Mouse (Mus musculus) cortical plate, adult 2 months (tissue): ENCODE results near the gene Nol9. TPM values are rescaled to one million over a fixed set of nuclear protein-coding genes. Genes with fewer than 3 reads are reported as not detected.
"Not testable (repeated sequence)": the region's sequence is repeated elsewhere in the genome, so short reads cannot be mapped to it uniquely, and the experiment has no call there.

ENCODE experiments used
- H3K27ac ChIP-seq: fragments of 200-500 bp; 2 replicates; pipeline ENCODE4 v1.5.1; 2012; ENCODE audit warnings: low read length, control low read depth, inconsistent platforms; ENCODE audit not compliant: insufficient read depth
- H3K4me1 ChIP-seq: fragments of 200-500 bp; 2 replicates; pipeline ENCODE4 v1.6.1; 2011; ENCODE audit warnings: low read length; ENCODE audit not compliant: control insufficient read depth, insufficient read depth
- H3K4me3 ChIP-seq: fragments of 200-500 bp; 2 replicates; pipeline ENCODE4 v1.5.1; 2011; ENCODE audit warnings: mild to moderate bottlenecking, low read length, control low read depth; ENCODE audit not compliant: insufficient read depth
- CTCF ChIP-seq: fragments of 200-500 bp; IDR thresholded peaks from 2 replicates; pipeline ENCODE4 v1.5.1; 2011; ENCODE audit warnings: mild to moderate bottlenecking, control low read depth, low read length; ENCODE audit not compliant: insufficient read depth; ENCODE audit errors: extremely low read depth
- POLR2A ChIP-seq: fragments of 200-500 bp; IDR thresholded peaks from 2 replicates; pipeline ENCODE4 v1.6.1; 2011; ENCODE audit warnings: mild to moderate bottlenecking, low read length, control low read depth; ENCODE audit not compliant: insufficient read depth; ENCODE audit errors: extremely low read depth
- polyA plus RNA-seq: library from polyadenylated mRNA; depleted of rRNA; stranded (reverse); fragments of >200 nt; gene quantifications from 2 replicates; pipeline ENCODE4 v1.2.3, GENCODE M21; 2012

The Nol9 gene
- polyA plus RNA-seq, 1 experiment = 16.7 TPM

DNA sequence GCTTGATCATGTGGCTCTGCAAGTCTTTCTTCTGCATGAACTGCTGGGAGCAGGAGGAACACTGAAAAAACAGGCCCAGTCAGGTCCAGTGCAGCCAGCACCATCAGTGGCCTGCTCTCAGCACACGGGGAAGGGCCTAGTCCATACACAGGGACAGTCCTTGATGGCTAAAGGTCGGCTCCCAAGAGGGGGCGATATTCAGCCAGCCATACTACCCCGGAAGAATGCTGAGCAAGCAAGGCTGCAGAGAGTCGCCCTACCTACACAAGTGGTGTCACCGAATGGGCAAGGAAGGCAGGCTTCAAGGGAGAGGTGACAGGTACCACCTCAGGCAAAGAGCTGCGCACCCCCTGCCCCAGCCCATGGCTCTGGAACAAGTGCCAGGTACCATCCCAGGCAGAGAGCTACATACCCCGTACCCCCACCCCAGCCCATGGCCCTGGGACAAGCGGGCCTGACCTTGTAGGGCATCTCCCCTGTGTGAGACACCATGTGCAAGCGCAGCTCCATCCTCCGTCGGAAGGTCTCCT is 17.5 kb upstream of the Nol9 start:
- Histone ChIP-seq H3K4me3 (no peak overlapping the region), H3K4me1 (peaks cover 8% of the 10 kb centered on the region), H3K27ac (no peak overlapping the region)
- TF ChIP-seq POLR2A (no peak), CTCF (no peak)

DNA sequence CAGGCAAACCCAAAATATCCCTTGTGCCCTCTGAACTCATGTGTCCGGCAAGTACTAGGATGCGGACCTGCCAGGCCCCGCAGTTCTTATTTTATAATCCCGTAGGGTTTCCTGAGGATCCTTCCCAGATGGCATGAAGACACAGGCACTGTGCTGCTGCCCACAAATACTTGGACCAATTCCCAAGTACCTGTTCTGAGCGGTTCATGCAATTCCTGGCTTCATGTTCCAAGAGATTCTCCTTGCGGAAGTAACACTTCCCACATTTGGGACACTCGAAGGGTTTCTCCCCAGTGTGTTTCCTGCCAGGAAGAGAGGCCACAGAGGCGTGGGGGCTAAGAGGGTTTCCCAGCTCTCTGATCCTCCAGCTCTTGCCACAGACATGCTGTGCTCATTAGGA is 16.6 kb upstream of the Nol9 start:
- TF ChIP-seq POLR2A (no peak), CTCF (no peak)

DNA sequence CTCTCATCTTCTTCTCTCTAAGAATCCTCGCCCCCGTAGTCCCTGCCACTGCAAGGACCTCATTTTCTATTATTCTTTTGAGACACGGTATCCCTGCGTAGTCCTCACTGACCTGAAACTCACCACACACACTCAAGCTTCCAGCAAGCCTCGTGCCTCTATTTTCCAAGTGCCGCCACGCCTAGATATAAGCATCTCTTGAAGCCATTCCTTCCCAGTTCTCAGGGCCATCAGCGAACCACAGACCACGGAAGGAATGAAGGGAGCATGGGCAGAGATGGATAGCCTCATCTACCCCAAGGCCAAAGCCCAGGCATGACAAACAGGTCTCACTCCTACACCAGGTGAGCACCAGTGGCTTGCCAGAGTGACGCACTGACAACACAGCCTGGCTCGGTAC is 14.6 kb upstream of the Nol9 start:
- H3K27ac ChIP-seq = no peak overlapping the region
- TF ChIP-seq POLR2A (no peak), CTCF (no peak)
- no peak overlapping the region for H3K4me3 ChIP-seq
- peaks cover 9% of the 10 kb centered on the region for H3K4me1 ChIP-seq

More for the DNA sequence above, 16.6 kb upstream of the Nol9 start:
- Histone ChIP-seq H3K4me3 (no peak overlapping the region), H3K4me1 (peaks cover 9% of the 10 kb centered on the region), H3K27ac (no peak overlapping the region)

DNA sequence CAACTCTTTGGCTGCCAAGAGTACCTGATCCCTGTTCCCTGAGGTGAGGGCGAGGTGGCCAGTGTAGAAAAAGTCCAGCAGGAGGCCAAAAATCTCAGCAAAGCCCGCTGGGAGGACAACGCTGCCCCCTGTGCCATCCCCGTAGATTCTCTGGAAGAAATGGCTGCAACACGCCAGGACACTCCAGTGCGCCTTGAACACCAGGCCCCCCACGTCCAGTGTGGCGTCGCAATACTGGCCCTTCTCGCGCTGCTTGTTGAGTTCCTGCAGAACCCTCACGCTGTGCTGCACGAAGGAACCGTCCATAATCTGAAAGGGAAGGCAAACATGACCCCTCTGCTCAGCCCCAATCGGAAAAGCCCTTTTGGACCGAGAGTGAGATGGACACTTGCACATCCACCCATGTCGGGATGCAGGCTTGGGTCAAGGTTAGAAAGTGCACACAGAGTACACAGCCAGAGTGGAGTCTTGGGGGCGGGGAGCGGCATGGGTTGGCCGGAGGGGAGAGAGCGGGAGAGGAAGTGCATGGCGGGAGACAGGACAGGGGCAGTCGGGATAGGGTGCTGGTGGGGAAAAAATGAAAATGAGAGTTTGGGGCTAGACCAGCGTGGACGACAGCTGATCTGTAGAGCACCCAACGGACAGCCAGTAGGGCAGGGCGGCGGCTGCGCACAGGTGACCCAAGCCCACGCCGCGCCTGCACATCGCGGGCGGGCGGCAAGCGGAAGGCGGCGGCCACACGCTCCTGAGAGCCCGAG is 12.2 kb upstream of the Nol9 start:
- TF ChIP-seq CTCF (no peak), POLR2A (no peak)
- peaks cover 9% of the 10 kb centered on the region for H3K4me1 ChIP-seq

DNA sequence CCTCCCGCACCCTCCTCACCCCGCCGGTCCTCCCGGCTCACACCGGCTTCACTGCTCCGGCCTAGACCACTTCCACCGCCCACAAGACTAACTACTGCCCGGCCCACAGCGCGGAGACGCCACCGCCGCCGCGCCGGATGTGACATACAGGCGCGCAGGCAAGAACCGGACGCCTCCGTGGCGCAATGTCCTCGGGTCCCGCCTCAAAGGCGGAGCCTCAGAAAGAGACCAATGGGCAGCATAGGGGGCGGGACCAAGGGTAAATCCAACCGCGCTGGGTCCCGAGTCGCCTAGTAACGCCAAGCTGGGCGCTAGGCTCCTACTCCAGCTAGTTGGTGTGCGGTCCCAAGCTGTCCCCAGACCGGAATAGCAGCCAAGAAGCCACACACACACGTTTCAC is 11.6 kb upstream of the Nol9 start, which contains the start of gene Zbtb48:
Gene Zbtb48 (minus strand): TSS at position 148 of the 400 bp plus-strand sequence.
- Histone ChIP-seq H3K27ac (no peak within 1 kb of the TSS), H3K4me1 (peaks cover 9% of the 10 kb centered on the region), H3K4me3 (peak within 1 kb of the TSS; percentile 47)
- TF ChIP-seq POLR2A = peak; percentile 95
- no peak for TF ChIP-seq CTCF

More for the DNA sequence above, 12.2 kb upstream of the Nol9 start:
- peak overlapping the region; percentile 47 for H3K4me3 ChIP-seq
- H3K27ac ChIP-seq = no peak overlapping the region

DNA sequence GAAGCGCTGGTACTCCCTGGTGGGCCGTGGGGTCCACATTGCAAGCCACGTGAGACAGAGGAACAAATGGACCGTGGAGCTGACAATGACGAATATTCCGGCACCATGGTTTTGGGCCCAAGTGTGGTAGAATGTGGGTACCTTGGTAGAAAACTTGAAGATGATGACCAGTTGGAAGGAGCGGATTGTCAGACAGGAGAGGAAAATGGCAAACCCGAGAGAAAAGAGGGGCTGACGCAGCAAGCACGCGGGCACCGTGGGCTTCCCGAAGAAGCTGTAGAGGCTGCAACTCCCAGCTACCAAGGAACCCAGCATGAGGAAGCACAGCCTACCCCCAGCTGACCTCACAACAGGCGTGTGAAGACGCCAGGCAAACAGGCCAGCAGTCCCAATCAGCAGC is 10.7 kb upstream of the Nol9 start:
- Histone ChIP-seq H3K27ac (no peak overlapping the region), H3K4me1 (peaks cover 6% of the 10 kb centered on the region; the same call in 1 of the 2 replicates)
- TF ChIP-seq CTCF = no peak

DNA sequence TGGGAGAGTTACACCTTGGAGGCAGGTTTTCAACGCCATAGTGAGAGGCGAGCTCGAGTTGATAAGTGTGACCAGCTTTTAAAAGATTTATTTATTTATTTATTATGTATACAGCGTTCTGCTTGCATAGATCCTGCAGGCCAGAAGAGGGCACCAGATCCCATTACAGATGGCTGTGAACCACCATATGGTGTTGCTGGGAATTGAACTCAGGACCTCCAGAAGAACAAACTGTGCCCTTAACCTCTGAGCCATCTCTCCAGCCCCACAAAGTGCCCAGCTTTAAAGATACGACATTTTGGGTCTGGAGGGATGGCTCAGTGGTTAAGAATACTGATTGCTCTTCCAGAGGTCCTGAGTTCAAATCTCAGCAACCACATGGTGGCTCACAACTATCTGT is 10.0 kb upstream of the Nol9 start:
- TF ChIP-seq POLR2A (no peak), CTCF (no peak)
- peaks cover 6% of the 10 kb centered on the region; the same call in 1 of the 2 replicates for H3K4me1 ChIP-seq
- H3K4me3 ChIP-seq = peak overlapping the region; percentile 47; the same call in 1 of the 2 replicates
- H3K27ac ChIP-seq = no peak overlapping the region

More for the DNA sequence above, 10.7 kb upstream of the Nol9 start:
- peak overlapping the region; percentile 47 for H3K4me3 ChIP-seq

DNA sequence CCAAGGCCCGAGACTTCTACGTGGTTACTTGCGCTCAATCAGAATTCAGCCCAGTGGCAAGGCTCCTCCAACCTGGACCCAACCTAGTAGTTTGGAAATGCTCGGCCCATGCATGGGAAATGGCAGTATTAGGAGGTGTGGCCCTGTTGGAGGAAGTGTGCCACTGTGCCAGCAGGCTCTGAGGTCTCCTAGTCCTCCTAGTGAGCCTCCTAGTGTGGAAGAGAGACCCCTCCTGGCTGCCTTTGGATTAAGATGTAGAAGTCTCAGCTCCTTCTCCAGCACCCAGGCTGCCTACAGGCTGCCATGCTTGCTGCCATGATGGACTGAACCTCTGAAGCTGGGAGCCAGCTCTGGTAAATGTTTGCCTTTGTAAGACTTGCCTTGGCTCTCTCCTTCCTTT is 9.1 kb upstream of the Nol9 start:
- TF ChIP-seq CTCF (no peak), POLR2A (no peak)
- Histone ChIP-seq H3K4me3 (no peak overlapping the region), H3K4me1 (peaks cover 4% of the 10 kb centered on the region; the same call in 1 of the 2 replicates), H3K27ac (no peak overlapping the region)

DNA sequence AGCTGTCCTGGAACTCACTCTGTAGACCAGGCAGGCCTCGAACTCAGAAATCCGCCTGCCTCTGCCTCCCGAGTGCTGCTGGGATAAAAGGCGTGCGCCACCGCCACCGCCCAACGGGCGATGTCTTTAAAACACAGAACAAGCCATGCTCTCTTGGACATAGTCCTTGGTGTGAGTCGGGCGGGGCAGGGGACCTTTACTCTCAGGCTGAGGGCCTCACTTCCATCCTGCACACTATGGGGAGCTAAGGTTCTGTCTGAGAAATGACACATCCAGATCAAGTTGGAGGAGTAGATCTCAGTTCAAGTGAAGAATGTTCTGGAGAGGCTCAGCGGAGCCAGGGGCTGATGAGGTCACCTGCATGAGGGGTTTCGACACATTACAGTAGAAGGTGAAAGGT is 6.2 kb upstream of the Nol9 start:
- H3K4me1 ChIP-seq = no peaks in the 10 kb centered on the region
- no peak for TF ChIP-seq CTCF
- TF ChIP-seq POLR2A = no peak
- H3K4me3 ChIP-seq = no peak overlapping the region
- no peak overlapping the region for H3K27ac ChIP-seq

DNA sequence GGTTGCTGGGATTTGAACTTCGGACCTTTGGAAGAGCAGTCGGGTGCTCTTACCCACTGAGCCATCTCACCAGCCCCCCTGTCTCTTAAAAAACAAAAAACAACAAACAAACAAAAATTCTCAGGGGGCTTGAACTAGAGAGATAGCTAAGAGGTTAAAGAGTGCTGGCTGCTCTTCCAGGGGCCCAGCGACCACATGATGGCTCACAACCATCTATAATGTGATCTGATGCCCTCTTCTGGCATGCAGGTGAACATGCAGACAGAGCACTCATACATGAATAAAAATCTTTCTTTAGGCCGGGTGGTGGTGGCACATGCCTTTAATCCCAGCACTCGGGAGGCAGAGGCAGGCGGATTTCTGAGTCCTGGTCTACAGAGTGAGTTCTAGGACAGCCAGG is 2.7 kb upstream of the Nol9 start:
- not testable (repeated sequence) for H3K4me3 ChIP-seq, H3K4me1 ChIP-seq, H3K27ac ChIP-seq
